Mouse (Mus musculus): ENCODE measurements at regions not wholly inside any gene's neighbourhood (a gene's known extent, or its start where the extent isn't known, plus 50 kb on each side); places are given as distances from the start of the nearest gene placed in this dataset.

GRCm38 (mm10) chr9:47460241-47460640 is 69.7 kb upstream of the Cadm1 start:
- Histone ChIP-seq H3K27ac (ENCODE audit: low read depth) (no peak overlapping the region), H3K9me3 (ENCODE audit: control insufficient read depth, low read length) (no peaks in the 10 kb centered on the region), H3K36me3 (ENCODE audit: control insufficient read depth, insufficient read depth, low read length) (no peaks in the 10 kb centered on the region), H3K27me3 (replicated peaks; ENCODE audit: control insufficient read depth, insufficient read depth, low read length) (no peaks in the 10 kb centered on the region), H3K9ac (ENCODE audit: low read length) (no peak overlapping the region), H3K4me2 (ENCODE audit: low read length) (no peak overlapping the region), H3K4me3 (ENCODE audit: low read depth, low read length) (no peak overlapping the region), H3K4me1 (replicated peaks; ENCODE audit: control insufficient read depth, insufficient read depth, low read length) (no peaks in the 10 kb centered on the region)
- no peak for DNase-seq (ENCODE audit: low spot score)
- WGBS, result 80% methylated on average over 15 of the region's 15 CpGs
- ATAC-seq (replicated peaks; ENCODE audit: low FRiP score, low TSS enrichment, low read depth), result no peak

GRCm38 (mm10) chr9:47461915-47462314 is 68.1 kb upstream of the Cadm1 start:
- Histone ChIP-seq H3K4me2 (ENCODE audit: low read length) (no peak overlapping the region), H3K36me3 (ENCODE audit: control insufficient read depth, insufficient read depth, low read length) (no peaks in the 10 kb centered on the region), H3K27me3 (replicated peaks; ENCODE audit: control insufficient read depth, insufficient read depth, low read length) (no peaks in the 10 kb centered on the region), H3K4me1 (replicated peaks; ENCODE audit: control insufficient read depth, insufficient read depth, low read length) (no peaks in the 10 kb centered on the region), H3K4me3 (ENCODE audit: low read depth, low read length) (no peak overlapping the region), H3K27ac (ENCODE audit: low read depth) (no peak overlapping the region), H3K9ac (ENCODE audit: low read length) (no peak overlapping the region), H3K9me3 (ENCODE audit: control insufficient read depth, low read length) (no peaks in the 10 kb centered on the region)
- no peak for DNase-seq (ENCODE audit: low spot score)
- 86% methylated on average over 3 of the region's 3 CpGs for WGBS
- no peak for ATAC-seq (replicated peaks; ENCODE audit: low FRiP score, low TSS enrichment, low read depth)

GRCm38 (mm10) chr9:47466767-47467166 is 63.2 kb upstream of the Cadm1 start:
- H3K27me3 ChIP-seq (replicated peaks; ENCODE audit: control insufficient read depth, insufficient read depth, low read length), result no peaks in the 10 kb centered on the region
- no peaks in the 10 kb centered on the region for H3K4me1 ChIP-seq (replicated peaks; ENCODE audit: control insufficient read depth, insufficient read depth, low read length)
- no peak overlapping the region for H3K4me3 ChIP-seq (ENCODE audit: low read depth, low read length)
- H3K36me3 ChIP-seq (ENCODE audit: control insufficient read depth, insufficient read depth, low read length), result no peaks in the 10 kb centered on the region
- H3K4me2 ChIP-seq (ENCODE audit: low read length), result no peak overlapping the region
- H3K27ac ChIP-seq (ENCODE audit: low read depth), result no peak overlapping the region
- DNase-seq (ENCODE audit: low spot score), result no peak
- H3K9me3 ChIP-seq (ENCODE audit: control insufficient read depth, low read length), result no peaks in the 10 kb centered on the region
- no peak for ATAC-seq (replicated peaks; ENCODE audit: low FRiP score, low TSS enrichment, low read depth)
- no peak overlapping the region for H3K9ac ChIP-seq (ENCODE audit: low read length)
- WGBS, result 90% methylated on average over 3 of the region's 3 CpGs

- H3K4me1 ChIP-seq (replicated peaks; ENCODE audit: control insufficient read depth, insufficient read depth, low read length), result no peaks in the 10 kb centered on the region
- H3K9me3 ChIP-seq (ENCODE audit: control insufficient read depth, low read length), result no peaks in the 10 kb centered on the region
- H3K36me3 ChIP-seq (ENCODE audit: control insufficient read depth, insufficient read depth, low read length), result no peaks in the 10 kb centered on the region
- WGBS, result 52% methylated on average over 9 of the region's 9 CpGs
- H3K27ac ChIP-seq (ENCODE audit: low read depth), result no peak overlapping the region
- no peak overlapping the region for H3K4me3 ChIP-seq (ENCODE audit: low read depth, low read length)
- no peak for DNase-seq (ENCODE audit: low spot score)
- H3K4me2 ChIP-seq (ENCODE audit: low read length), result no peak overlapping the region
- ATAC-seq (replicated peaks; ENCODE audit: low FRiP score, low TSS enrichment, low read depth), result no peak
- no peak overlapping the region for H3K9ac ChIP-seq (ENCODE audit: low read length)
- H3K27me3 ChIP-seq (replicated peaks; ENCODE audit: control insufficient read depth, insufficient read depth, low read length), result no peaks in the 10 kb centered on the region
These were observed 62.2 kb upstream of the Cadm1 start for GRCm38 (mm10) chr9:47467815-47468214.

- no peak overlapping the region for H3K4me2 ChIP-seq (ENCODE audit: low read length)
- WGBS, result 94% methylated on average over 1 of the region's 1 CpGs
- DNase-seq (ENCODE audit: low spot score) (no peak), ATAC-seq (replicated peaks; ENCODE audit: low FRiP score, low TSS enrichment, low read depth) (no peak)
- H3K4me3 ChIP-seq (ENCODE audit: low read depth, low read length), result no peak overlapping the region
- no peaks in the 10 kb centered on the region for H3K4me1 ChIP-seq (replicated peaks; ENCODE audit: control insufficient read depth, insufficient read depth, low read length)
- H3K9ac ChIP-seq (ENCODE audit: low read length), result no peak overlapping the region
- H3K9me3 ChIP-seq (ENCODE audit: control insufficient read depth, low read length), result no peaks in the 10 kb centered on the region
- H3K27me3 ChIP-seq (replicated peaks; ENCODE audit: control insufficient read depth, insufficient read depth, low read length), result no peaks in the 10 kb centered on the region
- H3K36me3 ChIP-seq (ENCODE audit: control insufficient read depth, insufficient read depth, low read length), result no peaks in the 10 kb centered on the region
- no peak overlapping the region for H3K27ac ChIP-seq (ENCODE audit: low read depth)
These were observed 60.4 kb upstream of the Cadm1 start for GRCm38 (mm10) chr9:47469576-47469975.

GRCm38 (mm10) chr9:47470741-47471140 is 59.2 kb upstream of the Cadm1 start:
- no peaks in the 10 kb centered on the region for H3K4me1 ChIP-seq (replicated peaks; ENCODE audit: control insufficient read depth, insufficient read depth, low read length)
- H3K4me3 ChIP-seq (ENCODE audit: low read depth, low read length), result no peak overlapping the region
- DNase-seq (ENCODE audit: low spot score) (no peak), ATAC-seq (replicated peaks; ENCODE audit: low FRiP score, low TSS enrichment, low read depth) (no peak)
- no peak overlapping the region for H3K9ac ChIP-seq (ENCODE audit: low read length)
- H3K4me2 ChIP-seq (ENCODE audit: low read length), result no peak overlapping the region
- H3K27me3 ChIP-seq (replicated peaks; ENCODE audit: control insufficient read depth, insufficient read depth, low read length), result no peaks in the 10 kb centered on the region
- no peak overlapping the region for H3K27ac ChIP-seq (ENCODE audit: low read depth)
- H3K36me3 ChIP-seq (ENCODE audit: control insufficient read depth, insufficient read depth, low read length), result no peaks in the 10 kb centered on the region
- WGBS, result 81% methylated on average over 1 of the region's 1 CpGs
- no peaks in the 10 kb centered on the region for H3K9me3 ChIP-seq (ENCODE audit: control insufficient read depth, low read length)

- Histone ChIP-seq H3K27ac (ENCODE audit: low read depth) (no peak overlapping the region), H3K36me3 (ENCODE audit: control insufficient read depth, insufficient read depth, low read length) (no peaks in the 10 kb centered on the region), H3K4me3 (ENCODE audit: low read depth, low read length) (no peak overlapping the region), H3K9me3 (ENCODE audit: control insufficient read depth, low read length) (no peaks in the 10 kb centered on the region), H3K4me1 (replicated peaks; ENCODE audit: control insufficient read depth, insufficient read depth, low read length) (no peaks in the 10 kb centered on the region), H3K9ac (ENCODE audit: low read length) (no peak overlapping the region), H3K27me3 (replicated peaks; ENCODE audit: control insufficient read depth, insufficient read depth, low read length) (no peaks in the 10 kb centered on the region), H3K4me2 (ENCODE audit: low read length) (no peak overlapping the region)
- 60% methylated on average over 10 of the region's 10 CpGs for WGBS
- ATAC-seq (replicated peaks; ENCODE audit: low FRiP score, low TSS enrichment, low read depth) (no peak), DNase-seq (ENCODE audit: low spot score) (no peak)
These were observed 58.1 kb upstream of the Cadm1 start for GRCm38 (mm10) chr9:47471767-47472420.

- 79% methylated on average over 5 of the region's 5 CpGs for WGBS
- Histone ChIP-seq H3K4me2 (ENCODE audit: low read length) (no peak overlapping the region), H3K4me1 (replicated peaks; ENCODE audit: control insufficient read depth, insufficient read depth, low read length) (no peaks in the 10 kb centered on the region), H3K4me3 (ENCODE audit: low read depth, low read length) (no peak overlapping the region), H3K36me3 (ENCODE audit: control insufficient read depth, insufficient read depth, low read length) (no peaks in the 10 kb centered on the region), H3K27ac (ENCODE audit: low read depth) (no peak overlapping the region), H3K27me3 (replicated peaks; ENCODE audit: control insufficient read depth, insufficient read depth, low read length) (no peaks in the 10 kb centered on the region), H3K9ac (ENCODE audit: low read length) (no peak overlapping the region), H3K9me3 (ENCODE audit: control insufficient read depth, low read length) (no peaks in the 10 kb centered on the region)
- no peak for ATAC-seq (replicated peaks; ENCODE audit: low FRiP score, low TSS enrichment, low read depth)
- DNase-seq (ENCODE audit: low spot score), result no peak
These were observed 56.1 kb upstream of the Cadm1 start for GRCm38 (mm10) chr9:47473776-47474365.

GRCm38 (mm10) chr9:47474776-47475175 is 55.2 kb upstream of the Cadm1 start:
- no peaks in the 10 kb centered on the region for H3K9me3 ChIP-seq (ENCODE audit: control insufficient read depth, low read length)
- no peak for ATAC-seq (replicated peaks; ENCODE audit: low FRiP score, low TSS enrichment, low read depth)
- no peak overlapping the region for H3K4me3 ChIP-seq (ENCODE audit: low read depth, low read length)
- H3K4me2 ChIP-seq (ENCODE audit: low read length), result no peak overlapping the region
- H3K27ac ChIP-seq (ENCODE audit: low read depth), result no peak overlapping the region
- H3K4me1 ChIP-seq (replicated peaks; ENCODE audit: control insufficient read depth, insufficient read depth, low read length), result no peaks in the 10 kb centered on the region
- H3K36me3 ChIP-seq (ENCODE audit: control insufficient read depth, insufficient read depth, low read length), result no peaks in the 10 kb centered on the region
- H3K9ac ChIP-seq (ENCODE audit: low read length), result no peak overlapping the region
- WGBS, result 37% methylated on average over 5 of the region's 5 CpGs
- no peak for DNase-seq (ENCODE audit: low spot score)
- H3K27me3 ChIP-seq (replicated peaks; ENCODE audit: control insufficient read depth, insufficient read depth, low read length), result no peaks in the 10 kb centered on the region
